Mouse (Mus musculus) testis, adult 10 weeks (tissue): Measurements from ENCODE around the gene Scgb2b11. TPM values are rescaled to one million over a fixed set of nuclear protein-coding genes. Genes with fewer than 3 reads are reported as not detected.

Source experiments
- polyA plus RNA-seq: library from polyadenylated mRNA; stranded (reverse); fragments of 350-450 nt; fragmentation: Illumina TruSeq; extraction: RNeasy Lipid Tissue Mini Kit (QIAGEN cat#74804); gene quantifications from one replicate; pipeline ENCODE4 v1.2.3, GENCODE M21; 2014; ENCODE audit warnings: low read depth, low replicate concordance

The Scgb2b11 gene
- not detected for polyA plus RNA-seq

DNA sequence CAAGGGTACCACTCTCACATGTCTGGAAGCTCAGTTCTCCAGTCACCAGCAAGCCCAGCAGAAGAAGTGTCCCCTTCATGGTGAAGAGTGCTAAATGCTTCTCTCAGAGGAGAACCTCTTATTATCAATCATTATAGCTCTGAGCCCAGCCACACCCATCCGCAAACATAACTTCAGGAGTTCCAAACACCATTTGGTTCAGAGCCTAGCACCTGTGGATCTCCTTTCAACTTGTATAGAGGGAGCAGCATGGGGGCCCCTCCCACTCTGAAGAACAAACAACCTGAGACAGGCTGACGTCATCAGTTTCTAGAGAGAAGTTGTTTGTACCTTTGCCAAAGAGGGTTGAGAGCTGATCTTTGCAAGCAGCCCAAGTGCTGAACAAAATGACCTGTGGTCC, at the start of gene Scgb2b11:
Scgb2b11 (minus strand) TSS at position 101 of the 400 bp plus-strand sequence.

DNA sequence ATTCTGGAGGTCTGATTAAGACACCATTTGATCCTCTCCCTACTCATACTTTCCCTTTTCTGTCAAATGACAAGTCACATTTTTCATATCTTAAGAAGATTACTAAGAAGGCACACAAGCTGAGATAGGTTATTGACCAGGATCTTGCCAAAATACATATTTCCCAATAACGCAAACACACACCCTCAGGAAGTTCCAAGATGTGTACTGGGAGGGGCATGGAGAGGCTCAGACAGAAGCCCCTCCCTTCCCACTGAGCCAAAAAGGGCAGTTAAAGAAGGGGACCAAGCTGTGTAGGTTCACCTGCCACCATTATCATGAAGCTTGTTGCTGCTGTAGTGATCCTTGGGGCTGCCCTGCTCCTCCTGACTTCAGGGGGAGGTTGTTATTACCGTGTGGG, 11.6 kb upstream of the Scgb2b11 start, which contains the start of gene Scgb1b11:
Scgb1b11 (plus strand) TSS at position 301 of the 400 bp plus-strand sequence.

Other genes starting within 250 kb of the Scgb2b11 start
- not detected for gene Scgb1b10, start 110.3 kb downstream of the Scgb2b11 start, polyA plus RNA-seq
- not detected for gene Scgb1b11, start 11.7 kb upstream of the Scgb2b11 start, polyA plus RNA-seq
- gene Scgb2b12, start 116.1 kb upstream of the Scgb2b11 start, polyA plus RNA-seq = not detected
- not detected for gene Scgb1b12, start 123.0 kb upstream of the Scgb2b11 start, polyA plus RNA-seq
- not detected for gene Scgb1b29, start 230.4 kb upstream of the Scgb2b11 start, polyA plus RNA-seq